Mouse (Mus musculus): ENCODE measurements around the gene Gm14214. TPM values are rescaled to one million over a fixed set of nuclear protein-coding genes. Genes with fewer than 3 reads are reported as not detected.
A peak's percentile ranks its signal among the peaks of the same experiment; 100 is the strongest.

Gene Gm14214
- total and polyA plus RNA-seq, 2 experiments from 2014 or later, result not detected

DNA sequence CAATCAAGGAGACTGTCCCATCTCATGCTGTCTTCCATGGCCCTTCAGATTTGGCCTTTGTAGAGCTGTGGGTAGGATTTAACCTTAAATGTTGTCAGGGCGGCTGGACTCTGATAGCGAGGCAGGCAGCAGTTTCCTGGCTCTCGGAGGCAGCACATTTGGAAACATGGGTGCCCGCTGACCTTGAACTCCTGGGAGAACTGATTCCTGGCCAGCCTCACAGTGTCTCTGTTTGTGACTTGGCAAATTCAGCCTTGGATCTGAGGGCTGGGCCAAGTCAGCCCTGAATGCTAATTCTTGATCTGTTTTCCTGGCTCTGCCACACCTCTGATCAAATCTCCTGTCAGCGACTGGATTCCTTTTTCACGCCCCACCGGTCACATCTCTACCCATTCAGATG, 6.7 kb upstream of the Gm14214 start:
- Histone ChIP-seq H3K4me3 (ENCODE audit: low read depth, low read length) (no peak overlapping the region), H3K27me3 (ENCODE audit: insufficient read depth, low read length) (no peaks in the 10 kb centered on the region), H3K27ac (ENCODE audit: low read depth, low read length) (no peak overlapping the region), H3K4me2 (ENCODE audit: low read depth) (no peak overlapping the region), H3K36me3 (ENCODE audit: insufficient read depth) (no peaks in the 10 kb centered on the region), H3K4me1 (ENCODE audit: insufficient read depth) (no peaks in the 10 kb centered on the region), H3K9me3 (ENCODE audit: low read length) (no peaks in the 10 kb centered on the region), H3K9ac (no peak overlapping the region)
- ATAC-seq (no peak), DNase-seq (no peak)
- TF ChIP-seq CTCF (IDR thresholded peaks at IDR 0.05; ENCODE audit: low read depth), result no peak
- WGBS, result 61% methylated on average over 7 of the region's 7 CpGs

DNA sequence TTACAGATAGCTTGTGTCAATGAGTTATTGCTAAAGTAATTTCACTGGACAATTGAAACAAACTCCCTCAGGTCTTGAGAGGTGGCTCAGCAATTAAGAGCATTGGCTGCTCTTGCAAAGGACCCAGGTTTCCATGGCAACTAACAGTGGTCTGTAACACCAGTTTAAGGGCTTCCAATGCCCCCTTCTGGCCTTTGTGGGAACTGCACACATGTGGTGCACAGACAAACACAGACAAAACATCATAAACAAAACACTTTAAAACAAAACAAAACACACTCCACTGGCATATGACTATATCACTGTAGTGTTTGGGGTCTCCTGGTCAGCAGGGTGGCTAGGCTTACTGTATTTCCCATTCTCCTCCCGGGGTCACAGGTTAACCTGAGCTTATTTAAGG, 4.2 kb upstream of the Gm14214 start:
- no peak overlapping the region for H3K4me3 ChIP-seq (ENCODE audit: low read depth, low read length)
- H3K27ac ChIP-seq (ENCODE audit: low read depth, low read length), result no peak overlapping the region
- H3K36me3 ChIP-seq (ENCODE audit: insufficient read depth), result no peaks in the 10 kb centered on the region
- H3K4me1 ChIP-seq (ENCODE audit: insufficient read depth), result no peaks in the 10 kb centered on the region
- 84% methylated on average over 1 of the region's 1 CpGs for WGBS
- DNase-seq (peak; percentile 41), ATAC-seq (no peak)
- H3K27me3 ChIP-seq (ENCODE audit: insufficient read depth, low read length), result no peaks in the 10 kb centered on the region
- no peaks in the 10 kb centered on the region for H3K9me3 ChIP-seq (ENCODE audit: low read length)
- no peak overlapping the region for H3K4me2 ChIP-seq (ENCODE audit: low read depth)
- peak; percentile 64 for TF ChIP-seq CTCF (IDR thresholded peaks at IDR 0.05; ENCODE audit: low read depth)
- H3K9ac ChIP-seq, result no peak overlapping the region

DNA sequence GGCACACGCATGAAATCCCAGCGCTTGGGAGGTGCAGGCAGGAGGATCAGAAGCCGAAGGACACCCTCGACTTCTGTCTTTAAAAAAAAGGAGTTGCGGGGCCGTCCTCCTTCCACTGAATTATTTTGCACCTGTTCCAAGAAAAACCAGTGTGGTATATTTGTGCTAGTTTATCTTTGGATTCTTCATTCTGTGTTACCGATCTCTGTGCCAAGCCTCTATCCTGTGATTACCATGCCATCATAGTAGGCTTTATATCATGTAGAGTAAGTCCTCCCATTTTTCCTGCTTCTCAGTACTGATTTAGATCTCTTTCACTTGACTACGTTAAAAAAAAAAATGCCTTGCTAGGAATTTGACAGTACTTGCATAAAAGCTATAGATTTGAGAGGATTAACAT, 1.8 kb upstream of the Gm14214 start:
- DNase-seq (no peak), ATAC-seq (no peak)
- no peak overlapping the region for H3K9ac ChIP-seq
- no peaks in the 10 kb centered on the region for H3K27me3 ChIP-seq (ENCODE audit: insufficient read depth, low read length)
- no peaks in the 10 kb centered on the region for H3K4me1 ChIP-seq (ENCODE audit: insufficient read depth)
- no peaks in the 10 kb centered on the region for H3K9me3 ChIP-seq (ENCODE audit: low read length)
- no peak overlapping the region for H3K27ac ChIP-seq (ENCODE audit: low read depth, low read length)
- TF ChIP-seq CTCF (IDR thresholded peaks at IDR 0.05; ENCODE audit: low read depth), result no peak
- H3K4me2 ChIP-seq (ENCODE audit: low read depth), result no peak overlapping the region
- H3K4me3 ChIP-seq (ENCODE audit: low read depth, low read length), result no peak overlapping the region
- H3K36me3 ChIP-seq (ENCODE audit: insufficient read depth), result no peaks in the 10 kb centered on the region
- 59% methylated on average over 8 of the region's 8 CpGs for WGBS

DNA sequence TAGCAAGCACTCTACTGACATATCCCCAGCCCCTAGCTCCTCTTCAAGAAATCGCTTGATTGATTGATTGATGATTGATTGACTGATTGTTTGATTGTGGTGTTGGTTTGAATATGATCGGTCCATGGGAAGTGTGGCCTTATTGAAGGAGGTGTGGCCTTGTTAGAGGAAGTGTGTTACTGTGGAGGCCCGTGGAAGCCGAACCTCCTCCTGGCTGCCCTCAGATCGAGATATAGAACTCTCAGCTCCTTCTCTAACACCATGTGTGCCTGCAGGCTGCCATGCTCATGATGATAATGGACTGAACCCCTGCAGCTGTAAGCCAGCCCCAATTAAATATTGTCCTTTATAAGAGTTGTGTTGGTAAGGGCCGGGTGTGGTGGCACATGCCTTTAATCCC, 2.8 kb downstream of the Gm14214 start:
- Histone ChIP-seq H3K4me3 (ENCODE audit: low read depth, low read length) (no peak overlapping the region), H3K36me3 (ENCODE audit: insufficient read depth) (no peaks in the 10 kb centered on the region), H3K27ac (ENCODE audit: low read depth, low read length) (no peak overlapping the region), H3K27me3 (ENCODE audit: insufficient read depth, low read length) (no peaks in the 10 kb centered on the region), H3K9me3 (ENCODE audit: low read length) (no peaks in the 10 kb centered on the region), H3K9ac (no peak overlapping the region), H3K4me1 (ENCODE audit: insufficient read depth) (no peaks in the 10 kb centered on the region), H3K4me2 (ENCODE audit: low read depth) (no peak overlapping the region)
- WGBS, result 90% methylated on average over 6 of the region's 6 CpGs
- ATAC-seq (no peak), DNase-seq (no peak)
- no peak for TF ChIP-seq CTCF (IDR thresholded peaks at IDR 0.05; ENCODE audit: low read depth)

DNA sequence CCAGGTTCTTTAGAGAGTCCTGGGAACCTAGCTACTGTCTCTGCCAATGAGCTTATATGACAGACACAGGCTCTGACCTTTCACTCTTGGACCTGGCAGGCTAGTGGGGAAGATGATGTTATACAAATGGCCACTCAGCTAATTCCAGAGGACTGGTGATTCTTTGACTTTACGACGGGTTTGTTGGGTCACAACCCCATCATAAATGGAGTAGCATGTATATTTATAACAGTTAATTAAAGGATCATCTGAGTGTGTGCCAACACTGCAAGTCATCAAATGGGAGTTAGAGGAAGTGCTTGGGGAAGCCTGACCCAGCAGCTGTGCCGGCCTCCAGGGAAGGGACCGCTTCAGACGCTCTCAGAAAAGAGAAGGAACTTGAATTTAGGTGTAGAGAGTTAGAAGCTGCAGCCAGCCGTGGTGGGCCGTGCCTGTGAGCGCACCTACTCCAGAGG, 4.2 kb downstream of the Gm14214 start:
- TF ChIP-seq CTCF (IDR thresholded peaks at IDR 0.05; ENCODE audit: low read depth), result no peak
- no peak overlapping the region for H3K9ac ChIP-seq
- no peaks in the 10 kb centered on the region for H3K4me1 ChIP-seq (ENCODE audit: insufficient read depth)
- no peak overlapping the region for H3K4me2 ChIP-seq (ENCODE audit: low read depth)
- H3K9me3 ChIP-seq (ENCODE audit: low read length), result 0 out of 2 replicates have a peak, but pooled peaks cover 3% of the 10 kb centered on the region
- 81% methylated on average over 8 of the region's 8 CpGs for WGBS
- no peak for ATAC-seq
- no peaks in the 10 kb centered on the region for H3K36me3 ChIP-seq (ENCODE audit: insufficient read depth)
- H3K4me3 ChIP-seq (ENCODE audit: low read depth, low read length), result no peak overlapping the region
- H3K27ac ChIP-seq (ENCODE audit: low read depth, low read length), result no peak overlapping the region
- DNase-seq, result no peak
- no peaks in the 10 kb centered on the region for H3K27me3 ChIP-seq (ENCODE audit: insufficient read depth, low read length)

DNA sequence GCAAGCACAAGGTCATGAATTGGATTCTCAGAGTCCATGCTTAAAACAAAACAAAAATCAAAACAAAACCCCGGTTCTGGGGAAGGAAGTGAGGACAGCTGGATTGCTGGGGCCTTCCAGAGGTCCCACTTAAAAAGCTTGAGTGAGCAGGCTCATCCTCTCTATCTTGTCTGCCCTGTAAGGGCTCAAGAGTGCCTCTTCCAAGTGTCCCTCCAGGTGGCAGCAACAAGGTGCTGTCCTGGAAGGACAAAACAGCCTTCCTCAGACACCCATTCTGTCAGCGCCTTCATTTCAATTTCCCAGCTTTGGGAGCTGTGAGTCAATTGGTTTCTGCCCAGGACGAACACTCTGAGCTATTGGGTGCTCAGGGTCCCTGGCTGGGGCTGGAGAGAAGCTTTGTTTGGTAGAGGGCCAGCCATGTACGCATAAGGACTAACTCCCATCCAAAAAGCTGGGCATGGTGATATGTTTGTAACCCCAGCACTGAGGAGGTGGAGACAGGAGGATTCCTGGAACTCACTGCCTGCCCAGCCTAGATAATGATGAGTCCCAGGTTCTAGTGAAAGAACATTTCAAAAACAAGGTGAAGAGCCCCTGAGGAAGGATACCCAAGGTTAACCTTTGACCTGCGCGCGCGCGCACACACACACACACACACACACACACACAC, 4.9 kb downstream of the Gm14214 start:
- TF ChIP-seq CTCF (IDR thresholded peaks at IDR 0.05; ENCODE audit: low read depth), result no peak
- H3K4me2 ChIP-seq (ENCODE audit: low read depth), result no peak overlapping the region
- H3K27ac ChIP-seq (ENCODE audit: low read depth, low read length), result no peak overlapping the region
- no peak overlapping the region for H3K9ac ChIP-seq
- 0 out of 2 replicates have a peak, but pooled peaks cover 3% of the 10 kb centered on the region for H3K9me3 ChIP-seq (ENCODE audit: low read length)
- H3K4me1 ChIP-seq (ENCODE audit: insufficient read depth), result no peaks in the 10 kb centered on the region
- 82% methylated on average over 9 of the region's 9 CpGs for WGBS
- H3K4me3 ChIP-seq (ENCODE audit: low read depth, low read length), result no peak overlapping the region
- no peak for ATAC-seq
- H3K36me3 ChIP-seq (ENCODE audit: insufficient read depth), result no peaks in the 10 kb centered on the region
- no peaks in the 10 kb centered on the region for H3K27me3 ChIP-seq (ENCODE audit: insufficient read depth, low read length)
- no peak for DNase-seq

DNA sequence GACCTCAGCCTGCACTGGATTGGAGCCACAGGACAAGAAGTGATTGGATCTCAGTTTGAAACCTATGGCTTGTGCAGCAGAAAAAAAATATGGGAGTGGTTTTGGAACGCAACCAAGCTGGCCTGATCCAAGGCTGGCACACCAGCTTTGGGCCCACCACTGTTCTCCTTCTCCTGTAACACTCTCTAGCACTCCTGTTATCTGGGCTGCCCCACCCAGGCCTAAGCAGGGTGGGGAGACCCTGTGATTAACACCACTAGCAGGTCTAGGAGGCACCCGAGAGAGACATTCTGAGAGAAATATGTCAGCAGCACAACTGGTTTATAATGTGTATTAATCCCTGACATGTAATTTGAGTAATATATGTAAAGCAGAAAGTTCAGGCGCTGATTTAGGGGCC, 6.6 kb downstream of the Gm14214 start:
- no peak for TF ChIP-seq CTCF (IDR thresholded peaks at IDR 0.05; ENCODE audit: low read depth)
- no peak for DNase-seq
- 76% methylated on average over 3 of the region's 3 CpGs for WGBS
- Histone ChIP-seq H3K9ac (no peak overlapping the region), H3K27me3 (ENCODE audit: insufficient read depth, low read length) (no peaks in the 10 kb centered on the region), H3K4me2 (ENCODE audit: low read depth) (no peak overlapping the region), H3K36me3 (ENCODE audit: insufficient read depth) (no peaks in the 10 kb centered on the region), H3K27ac (ENCODE audit: low read depth, low read length) (no peak overlapping the region), H3K4me3 (ENCODE audit: low read depth, low read length) (no peak overlapping the region), H3K4me1 (ENCODE audit: insufficient read depth) (no peaks in the 10 kb centered on the region), H3K9me3 (ENCODE audit: low read length) (0 out of 2 replicates have a peak, but pooled peaks cover 3% of the 10 kb centered on the region)
- ATAC-seq, result no peak
